Mouse (Mus musculus): ENCODE measurements around the gene Ano3.
"Not testable (repeated sequence)": the region's sequence is repeated elsewhere in the genome, so short reads cannot be mapped to it uniquely, and the experiment has no call there.

Ano3 gene

DNA sequence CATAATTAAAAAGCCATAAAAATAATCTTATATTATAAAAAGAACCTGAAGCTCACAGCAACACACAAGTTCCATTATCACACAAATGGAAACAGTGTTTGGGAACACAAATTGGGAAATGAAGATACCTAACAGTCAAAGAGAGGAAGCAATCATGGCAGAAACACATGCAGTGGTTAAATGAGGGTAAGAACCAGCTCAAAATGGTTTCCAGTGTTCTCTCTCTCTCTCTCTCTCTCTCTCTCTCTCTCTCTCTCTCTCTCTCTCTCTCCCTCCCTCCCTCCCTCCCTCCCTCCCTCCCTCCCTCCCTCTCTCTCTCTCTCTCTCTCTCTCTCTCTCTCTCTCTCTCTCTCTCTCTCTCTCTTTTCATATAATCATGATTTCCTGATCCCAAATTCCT lies at the start of gene Ano3:
TSS of gene Ano3 (minus strand) at position 101 of the 400 bp plus-strand sequence.
- not testable (repeated sequence) for DNase-seq

DNA sequence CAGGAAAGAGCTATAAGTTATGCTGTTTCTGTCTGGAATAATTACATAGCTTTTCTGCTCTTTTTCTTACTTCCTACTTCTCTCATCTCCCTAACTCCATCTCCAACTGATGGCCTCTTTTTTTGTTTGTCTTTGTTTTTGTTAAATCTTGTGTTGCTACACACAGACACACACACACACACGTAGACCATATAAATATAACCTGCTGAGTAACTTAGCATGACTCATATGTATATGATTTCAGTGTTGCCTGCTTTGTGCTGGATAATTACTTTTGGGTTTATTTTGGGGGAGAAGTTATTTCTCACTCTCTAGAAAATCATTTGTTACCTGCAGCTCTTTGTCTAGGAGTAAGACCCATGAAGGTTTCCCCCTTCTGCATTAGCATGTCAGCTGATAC lies 39.3 kb upstream of the Ano3 start:
- DNase-seq: no peak

DNA sequence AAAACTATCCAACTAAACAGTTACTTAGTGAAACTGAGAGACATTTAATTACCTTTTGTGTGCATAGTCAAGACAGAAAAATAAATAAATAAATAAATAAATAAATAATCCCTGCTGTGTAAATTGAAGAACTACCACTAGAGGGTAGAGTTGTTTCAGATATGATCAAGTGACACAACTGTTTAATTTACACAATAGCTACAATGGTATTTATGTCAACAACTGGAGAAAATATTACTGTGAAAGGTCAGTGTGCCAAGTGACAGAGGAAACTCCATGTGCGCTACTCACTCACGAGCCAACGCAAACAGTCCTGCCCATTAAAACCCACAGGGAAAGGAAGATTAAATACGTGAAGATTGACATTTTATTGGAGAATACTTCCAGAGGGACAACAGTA lies 38.8 kb upstream of the Ano3 start:
- no peak for DNase-seq

DNA sequence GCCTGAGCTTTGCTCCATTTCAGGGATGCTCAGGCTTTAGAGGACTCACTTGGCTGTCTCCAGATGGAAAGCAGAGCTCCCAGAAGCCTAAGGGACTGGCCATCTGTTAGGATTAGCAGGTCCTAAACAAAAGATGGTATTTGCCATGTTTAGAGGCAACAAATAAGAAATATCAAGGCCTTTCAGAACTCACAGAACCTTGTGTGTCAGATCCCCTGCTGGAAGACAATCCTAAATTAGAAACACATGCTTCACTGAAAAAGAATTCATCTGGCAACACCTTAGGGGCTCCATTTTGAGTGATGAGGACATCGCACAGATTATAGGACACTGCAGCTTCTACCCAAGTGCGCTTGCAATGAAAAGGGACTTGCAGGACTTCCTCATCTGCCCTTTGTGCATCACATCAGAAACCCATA lies 35.1 kb upstream of the Ano3 start:
- DNase-seq: no peak

DNA sequence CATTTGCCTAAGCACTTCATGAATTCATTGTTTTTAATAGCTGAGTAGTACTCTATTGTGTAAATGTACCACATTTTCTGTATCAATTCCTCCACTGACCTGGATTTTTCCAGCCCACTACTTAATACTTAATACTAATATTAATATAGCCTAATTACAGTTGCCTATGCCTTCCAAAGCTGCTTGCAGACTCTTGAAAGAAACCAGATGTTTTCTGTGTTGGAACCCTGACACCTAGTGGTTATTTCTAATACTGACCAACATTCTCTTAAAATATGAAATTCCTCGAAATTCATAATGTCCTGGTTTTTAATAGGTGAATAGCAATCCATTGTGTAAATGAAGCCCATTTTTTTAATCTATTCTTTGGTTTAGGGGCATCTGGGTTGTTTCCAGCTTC lies 31.0 kb upstream of the Ano3 start:
- no peak for DNase-seq

DNA sequence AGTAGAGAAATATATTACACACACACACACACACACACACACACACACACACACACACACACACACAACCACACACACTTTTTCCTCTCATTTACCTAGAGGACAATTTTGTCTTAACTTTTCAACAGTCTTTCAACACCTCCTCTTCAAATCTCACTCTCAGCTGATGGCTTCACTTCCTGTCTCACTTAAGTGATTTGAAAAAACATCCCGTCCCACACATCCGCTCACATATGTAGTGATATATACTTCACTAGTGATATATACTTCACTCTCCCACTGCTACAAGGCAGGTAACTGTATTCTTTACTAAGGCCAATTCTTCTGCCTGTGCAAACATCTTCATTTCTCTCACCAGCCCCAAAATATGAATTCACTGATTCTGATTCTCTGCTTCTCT lies 28.9 kb upstream of the Ano3 start:
- DNase-seq: no peak

DNA sequence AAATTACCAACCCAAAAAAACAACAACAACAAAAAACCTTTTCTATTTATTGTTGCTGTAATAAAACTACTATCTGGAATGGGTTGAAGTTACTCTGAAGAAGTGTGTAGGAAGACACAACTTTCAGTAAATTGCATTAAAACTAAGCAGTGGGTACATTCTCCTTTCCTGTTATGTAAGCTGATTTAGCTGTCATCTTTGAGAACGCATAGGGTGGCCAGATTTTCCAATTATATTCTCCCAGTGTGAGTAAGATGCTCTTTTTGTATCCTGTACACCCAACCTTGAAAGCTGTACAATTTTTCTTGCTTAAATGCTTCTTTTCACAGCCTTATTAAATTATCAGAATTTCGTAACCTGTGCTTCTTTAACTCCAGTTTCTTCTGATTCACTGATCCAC lies 26.1 kb upstream of the Ano3 start:
- no peak for DNase-seq

DNA sequence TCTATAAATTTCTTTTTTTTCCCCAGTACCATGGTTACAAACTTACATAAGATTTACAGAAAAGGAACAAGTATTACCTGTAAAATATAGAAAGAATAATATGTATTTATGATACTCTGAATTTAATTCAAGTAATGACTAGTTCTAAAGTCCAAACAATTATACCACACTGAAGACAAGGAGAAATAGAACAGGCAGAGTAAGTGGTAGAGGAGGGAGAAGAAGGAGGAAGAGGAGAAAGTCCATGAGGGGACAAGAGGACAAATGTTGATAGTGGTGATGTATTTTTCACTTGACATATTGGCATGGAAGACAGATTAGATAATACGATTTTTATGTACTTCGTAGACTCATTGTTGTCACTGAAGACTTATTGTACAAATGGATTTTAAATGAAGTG lies 19.4 kb upstream of the Ano3 start:
- no peak for DNase-seq

DNA sequence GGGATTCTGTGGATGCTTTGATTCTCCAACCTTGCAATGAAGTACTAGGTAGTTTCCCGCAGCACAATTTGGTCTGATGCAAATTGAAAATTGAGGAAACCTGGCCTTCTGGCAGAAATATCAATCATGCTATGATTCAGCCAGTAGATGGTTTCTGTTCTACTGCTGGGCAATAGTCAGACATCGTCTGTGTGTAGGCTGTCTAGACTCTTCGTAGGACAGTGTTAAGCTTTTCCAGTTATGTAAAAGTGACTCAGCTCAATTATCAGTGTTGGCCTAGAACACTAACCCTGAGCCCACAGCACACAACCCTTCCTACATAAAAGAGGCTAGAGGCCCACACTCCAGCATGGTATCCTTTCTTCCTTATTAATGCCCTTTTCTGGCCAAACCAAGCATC lies 14.7 kb upstream of the Ano3 start:
- DNase-seq: no peak

DNA sequence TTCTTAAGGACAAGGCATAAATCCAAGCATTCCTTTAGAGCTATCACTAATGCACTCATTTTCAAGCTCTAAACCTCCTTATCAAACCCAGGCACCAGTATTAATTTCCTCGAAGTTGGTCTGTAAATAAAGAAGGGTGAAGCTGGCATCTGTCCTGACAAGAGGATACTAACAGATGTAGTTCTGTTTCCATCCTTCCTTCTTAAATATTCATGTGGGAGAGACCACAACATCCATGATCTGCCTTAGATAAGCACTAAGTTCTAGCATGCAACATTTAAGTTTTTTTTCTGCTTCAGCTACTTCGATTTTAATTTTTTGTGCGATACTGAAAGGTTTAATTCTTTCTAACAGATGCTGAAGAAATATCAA lies 305 bp downstream of the Ano3 start:
- DNase-seq: no peak

DNA sequence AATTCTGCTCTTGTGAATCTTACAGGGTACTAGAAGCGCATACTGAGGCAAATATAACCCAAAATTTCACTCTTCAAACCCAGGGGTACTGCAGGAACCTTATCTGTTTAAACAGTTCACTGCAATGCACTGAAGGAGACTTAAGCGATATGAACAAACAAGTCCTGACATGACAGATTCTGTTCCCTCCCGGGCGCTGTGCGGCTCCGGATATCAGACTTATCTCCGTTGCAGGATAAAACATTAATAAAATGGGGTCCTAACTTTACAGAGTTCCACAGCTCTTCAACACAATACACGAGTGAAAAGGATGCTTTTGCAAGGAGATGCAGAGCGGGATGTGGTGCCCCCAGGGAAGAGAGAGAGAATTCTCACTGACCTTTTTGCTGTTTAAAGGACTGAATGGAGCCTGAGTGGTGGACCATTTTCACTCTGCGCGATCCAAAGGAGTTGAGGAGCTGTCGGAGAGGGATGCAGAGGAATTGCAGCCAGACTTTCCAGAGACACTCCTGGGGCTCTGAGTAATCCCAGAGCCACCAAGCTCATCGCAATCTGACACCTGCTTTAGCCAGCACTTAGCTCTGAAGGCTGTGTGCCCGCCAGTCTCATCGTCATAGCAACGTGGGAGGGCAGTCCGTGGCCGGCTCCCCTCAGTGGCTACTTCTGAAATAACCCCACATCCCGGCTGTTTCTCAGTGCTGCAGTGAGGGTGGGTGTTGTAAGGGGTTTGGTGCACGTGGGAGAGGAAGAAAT lies 868 bp downstream of the Ano3 start:
- no peak for DNase-seq

DNA sequence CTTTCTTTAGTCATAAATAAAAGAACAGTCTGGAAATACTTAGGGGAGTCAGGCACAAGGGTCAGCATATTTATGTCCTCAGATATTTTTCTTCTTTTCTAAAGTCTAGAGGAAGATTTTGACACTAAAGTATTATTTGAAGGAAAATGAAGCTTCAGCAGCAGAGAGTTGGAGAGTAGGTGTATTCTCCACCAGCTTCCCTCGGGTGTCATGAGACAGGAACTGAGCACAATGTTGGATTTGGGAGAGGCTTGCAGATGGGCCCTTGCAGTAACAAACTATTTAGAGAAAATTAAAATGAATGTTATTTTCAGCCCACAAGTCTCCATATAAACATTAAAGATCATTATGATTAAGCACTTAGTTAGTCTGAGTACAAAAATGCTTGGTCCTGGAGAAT lies 5.6 kb downstream of the Ano3 start:
- no peak for DNase-seq

DNA sequence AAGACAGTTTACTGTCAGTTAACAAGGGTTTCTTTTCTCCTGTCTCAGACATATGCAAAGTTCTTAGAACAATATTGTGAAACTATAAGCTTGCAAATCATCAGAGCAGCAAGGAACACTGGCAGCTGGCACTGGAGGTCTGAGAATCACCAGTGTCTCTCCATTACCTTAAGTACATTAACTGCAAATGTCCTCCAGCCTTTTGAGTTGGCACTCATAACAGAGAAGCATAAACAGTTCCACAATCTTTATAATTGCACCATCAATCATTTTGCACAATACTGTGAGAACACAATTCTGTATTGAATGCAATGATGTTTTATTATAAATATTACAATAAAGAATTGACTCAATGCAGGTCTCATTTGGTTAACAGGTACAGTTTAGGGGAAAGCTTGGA lies 15.0 kb downstream of the Ano3 start:
- no peak for DNase-seq

DNA sequence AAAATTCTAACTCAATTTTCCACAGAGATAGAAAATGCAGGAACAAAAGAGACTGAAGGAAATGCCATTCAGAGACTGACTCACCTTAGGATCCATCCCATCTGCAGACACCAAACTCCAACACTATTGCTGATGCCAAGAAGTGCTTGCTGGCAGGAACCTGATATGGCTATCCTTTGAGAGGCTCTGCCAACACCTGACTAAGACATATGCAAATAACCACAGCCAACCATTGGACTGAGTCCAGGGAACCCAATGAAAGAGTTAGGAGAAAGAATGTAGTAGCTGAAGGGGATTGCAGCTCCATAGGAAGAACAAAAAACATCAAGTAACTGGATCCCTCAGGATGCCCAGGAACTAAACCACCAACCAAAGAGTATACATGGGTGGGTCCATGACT lies 21.6 kb downstream of the Ano3 start:
- no peak for DNase-seq

DNA sequence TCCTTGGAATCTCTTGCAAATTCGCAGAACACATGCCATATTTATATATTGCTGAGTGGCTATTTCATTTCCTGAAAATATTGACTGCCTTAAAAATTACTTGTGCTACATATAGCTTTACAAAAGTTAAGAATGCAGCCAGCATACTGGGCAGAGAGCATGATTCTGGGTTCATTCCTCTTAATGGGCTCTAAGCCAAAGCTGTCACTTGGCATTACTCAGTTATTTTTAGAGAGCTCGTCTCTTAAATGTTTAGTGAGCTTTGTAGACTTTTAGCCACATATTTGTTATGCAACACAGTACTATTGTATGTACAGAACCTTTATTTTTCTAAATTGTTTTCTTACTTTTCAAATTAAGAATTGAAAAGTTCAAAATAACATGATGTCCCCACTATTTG lies 41.2 kb downstream of the Ano3 start:
- no peak for DNase-seq

DNA sequence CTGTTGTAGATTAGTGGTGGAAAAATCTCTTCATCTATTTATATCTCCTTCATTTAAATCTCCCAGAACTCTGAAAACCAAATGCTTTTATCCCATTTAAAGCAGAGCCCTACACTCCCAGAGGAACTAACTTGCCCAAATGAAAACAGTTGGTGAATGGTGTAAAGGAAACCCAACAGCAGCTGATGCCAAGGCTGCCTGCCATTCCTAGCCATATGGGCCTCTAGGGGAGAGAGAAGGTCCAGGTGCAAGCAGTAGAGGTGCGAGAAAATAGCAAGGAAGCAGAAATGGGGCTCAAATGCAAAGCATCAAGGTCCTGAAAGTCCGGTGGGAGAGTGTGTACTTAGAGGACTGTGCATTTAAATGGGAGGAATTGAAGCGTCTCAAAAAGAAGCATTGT lies 44.2 kb downstream of the Ano3 start:
- no peak for DNase-seq

DNA sequence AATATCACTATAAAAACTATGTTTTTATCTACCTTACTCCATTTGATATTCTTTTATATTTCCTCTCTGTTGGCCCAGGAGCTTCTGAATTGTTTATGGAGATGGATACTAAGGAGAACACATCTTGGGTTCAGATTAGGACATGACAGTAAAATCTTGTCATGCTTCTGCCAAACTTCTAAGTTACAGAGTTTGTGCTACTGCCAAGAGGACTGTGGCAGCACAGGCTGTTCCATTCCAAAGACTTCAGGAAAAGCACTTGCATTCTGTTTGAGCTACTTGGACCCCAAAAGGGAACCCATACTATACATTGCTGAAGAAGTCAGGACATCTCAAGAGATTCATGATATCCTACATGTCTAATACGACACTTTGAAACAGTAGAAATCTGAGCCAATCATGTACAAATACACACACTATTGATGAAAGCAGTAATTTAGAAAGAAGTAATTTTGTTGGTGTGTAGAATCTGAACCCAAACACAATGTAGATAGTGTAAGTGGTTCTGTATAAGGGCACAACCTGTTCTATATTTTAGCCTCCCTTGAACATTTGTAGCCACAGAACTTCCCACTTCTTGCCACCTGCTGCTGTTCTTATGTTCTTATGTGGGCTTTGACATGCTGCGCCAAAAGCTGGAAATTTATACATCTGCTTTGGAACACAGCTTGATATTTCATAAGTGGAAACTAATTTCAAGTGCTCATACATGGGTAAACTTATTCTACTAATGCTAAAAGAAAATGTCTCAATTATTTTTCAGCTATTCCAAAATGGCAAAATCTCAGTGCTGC lies 54.0 kb downstream of the Ano3 start:
- no peak for DNase-seq

DNA sequence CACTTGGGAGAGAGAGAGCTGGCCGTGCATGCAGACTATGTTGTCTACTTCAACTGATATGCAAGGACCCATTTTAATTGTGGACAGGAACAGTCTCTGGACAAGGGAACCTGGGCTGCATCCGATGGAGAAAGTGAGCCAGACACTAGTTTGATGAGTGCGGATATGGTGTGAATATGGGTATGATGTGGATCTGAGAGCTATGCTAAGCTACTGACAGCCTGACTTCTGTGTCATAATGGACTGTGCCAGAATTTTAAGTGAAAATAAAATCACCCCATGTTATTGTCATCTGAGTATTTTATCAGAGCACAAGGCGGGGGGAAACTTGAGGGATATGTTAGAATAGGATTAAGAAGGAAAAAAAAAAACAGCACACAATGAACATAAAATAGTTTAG lies 79.1 kb downstream of the Ano3 start:
- DNase-seq: no peak

DNA sequence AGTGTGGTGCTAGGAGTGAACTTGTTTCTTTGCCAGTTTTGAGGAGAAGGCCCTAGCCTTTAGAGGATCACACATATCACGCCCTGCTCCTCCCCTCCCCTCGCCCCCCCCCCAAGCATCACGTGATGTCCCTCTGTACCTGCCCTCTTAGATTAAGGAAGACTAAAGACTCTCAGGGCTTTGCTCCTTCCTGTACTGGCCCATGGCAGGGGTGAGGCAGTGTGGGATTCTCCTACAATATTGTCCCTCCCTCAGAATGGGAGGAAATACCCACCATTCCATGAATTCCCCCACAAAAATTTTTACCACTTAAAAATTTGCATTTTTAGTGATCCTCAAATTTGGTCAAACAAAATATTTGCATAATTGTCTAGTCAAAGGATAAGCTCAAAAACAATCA lies 85.1 kb downstream of the Ano3 start:
- no peak for DNase-seq

DNA sequence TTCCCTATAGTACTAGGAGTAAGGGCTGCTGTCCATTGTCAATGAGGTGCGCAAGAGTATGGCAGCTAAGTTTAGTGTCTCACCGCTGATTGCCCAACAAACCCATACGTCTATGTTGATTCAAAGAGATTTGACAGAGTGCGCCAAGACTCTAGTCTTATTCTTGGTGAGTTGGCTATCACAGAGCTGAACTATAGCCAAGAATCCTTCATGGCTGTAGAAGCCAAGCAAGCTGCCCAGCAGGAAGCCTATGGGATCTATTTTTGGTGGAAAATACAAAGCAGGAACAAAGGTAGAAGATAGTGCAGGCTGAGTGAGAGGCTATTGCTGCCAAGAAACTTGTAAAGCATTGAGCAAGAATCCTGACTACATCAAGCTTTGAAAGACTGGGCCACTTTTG lies 87.3 kb downstream of the Ano3 start:
- DNase-seq: no peak

DNA sequence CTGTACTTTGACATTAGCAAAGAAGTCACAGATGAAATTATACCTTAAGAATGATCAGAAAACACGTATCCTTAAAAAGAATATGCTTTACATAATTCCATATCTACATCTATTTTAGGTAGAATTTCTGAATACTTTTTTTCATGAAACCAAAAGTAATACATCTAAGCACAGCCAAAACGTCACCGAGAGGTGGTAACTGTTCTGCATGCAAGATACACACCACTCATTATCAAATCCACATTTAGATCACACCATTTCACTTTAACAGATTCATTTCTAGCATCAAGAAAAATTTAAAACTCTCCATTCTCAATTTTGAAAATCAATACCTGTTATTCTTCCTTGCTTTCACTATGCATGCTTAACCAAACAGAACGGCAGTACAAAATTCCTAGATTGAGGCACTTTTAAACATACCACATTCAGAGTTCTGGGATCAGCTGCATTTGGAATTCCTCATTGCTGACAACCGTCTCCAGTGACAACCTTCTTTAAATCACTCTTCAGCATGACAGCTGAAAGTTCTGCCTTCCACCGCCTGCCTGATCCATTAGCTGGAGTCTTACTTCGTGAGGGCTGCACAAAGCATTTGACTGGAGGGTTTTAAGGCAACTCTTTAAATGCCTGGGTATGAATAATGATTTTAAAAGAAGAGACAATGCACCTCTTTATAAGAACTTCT lies 111.0 kb downstream of the Ano3 start:
- DNase-seq: no peak

DNA sequence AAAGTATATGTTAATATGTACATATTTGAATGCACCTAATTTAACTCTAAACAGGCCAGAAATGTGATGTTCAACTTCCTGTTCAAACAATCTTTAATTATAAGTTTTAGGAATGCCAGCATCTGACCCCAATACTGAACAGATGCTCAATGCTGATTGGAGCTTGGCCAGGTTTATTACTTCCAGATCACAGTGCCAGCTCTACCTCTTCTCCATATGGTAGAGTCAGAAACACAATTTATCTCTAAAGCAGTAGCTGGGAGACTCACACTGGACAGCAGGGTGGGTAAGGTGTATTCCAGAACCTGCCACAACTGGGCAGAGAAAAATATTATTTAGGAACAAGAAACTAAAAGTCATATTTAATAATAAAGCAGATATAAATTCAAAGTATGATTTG lies 134.5 kb downstream of the Ano3 start:
- no peak for DNase-seq

DNA sequence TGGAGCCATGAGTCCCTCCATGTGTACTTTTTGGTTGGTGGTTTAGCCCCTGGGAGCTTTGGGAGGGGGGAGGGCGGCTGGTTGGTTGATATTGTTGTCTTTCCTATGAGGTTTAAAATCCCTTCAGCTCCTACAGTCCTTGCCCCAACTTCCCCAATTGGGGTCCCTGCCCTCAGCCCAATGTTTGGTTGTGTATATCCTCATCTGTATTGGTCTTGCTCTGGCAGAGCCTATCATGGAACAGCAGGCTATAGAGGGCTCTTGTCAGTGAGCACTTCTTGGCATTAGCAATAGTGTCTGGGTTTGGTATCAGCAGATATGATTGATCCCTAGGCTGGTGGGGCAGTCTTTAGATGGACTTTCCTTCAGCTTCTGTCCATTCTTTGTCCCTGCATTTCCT lies 135.8 kb downstream of the Ano3 start:
- DNase-seq: no peak
